Mouse (Mus musculus): Measurements from ENCODE around the gene Chit1.

Chit1 gene

GRCm38 (mm10) chr1:134098726-134099515 is 12.1 kb upstream of the Chit1 start:
- peak; percentile 68 for DNase-seq (ENCODE audit: low read depth, low spot score)

- DNase-seq (ENCODE audit: low read depth, low spot score): no peak
Observed at GRCm38 (mm10) chr1:134099516-134100235, 11.4 kb upstream of the Chit1 start.

GRCm38 (mm10) chr1:134100401-134100800 is 10.6 kb upstream of the Chit1 start:
- DNase-seq (ENCODE audit: low read depth, low spot score): no peak

- no peak for DNase-seq (ENCODE audit: low read depth, low spot score)
Observed at GRCm38 (mm10) chr1:134100928-134101327, 10.1 kb upstream of the Chit1 start.

GRCm38 (mm10) chr1:134101593-134101992 is 9.4 kb upstream of the Chit1 start:
- DNase-seq (ENCODE audit: low read depth, low spot score): no peak

GRCm38 (mm10) chr1:134103861-134104260 is 7.2 kb upstream of the Chit1 start:
- no peak for DNase-seq (ENCODE audit: low read depth, low spot score)

GRCm38 (mm10) chr1:134105043-134105763 is 5.8 kb upstream of the Chit1 start:
- DNase-seq (ENCODE audit: low read depth, low spot score): no peak

- DNase-seq (ENCODE audit: low read depth, low spot score): no peak
Observed at GRCm38 (mm10) chr1:134105764-134106430, 5.1 kb upstream of the Chit1 start.

GRCm38 (mm10) chr1:134106719-134107118 is 4.3 kb upstream of the Chit1 start:
- no peak for DNase-seq (ENCODE audit: low read depth, low spot score)

GRCm38 (mm10) chr1:134107777-134108176 is 3.3 kb upstream of the Chit1 start:
- no peak for DNase-seq (ENCODE audit: low read depth, low spot score)

- no peak for DNase-seq (ENCODE audit: low read depth, low spot score)
Observed at GRCm38 (mm10) chr1:134110015-134110414, 1.0 kb upstream of the Chit1 start.

- no peak for DNase-seq (ENCODE audit: low read depth, low spot score)
Observed at GRCm38 (mm10) chr1:134110449-134110848, 593 bp upstream of the Chit1 start.

- DNase-seq (ENCODE audit: low read depth, low spot score): no peak
Observed at GRCm38 (mm10) chr1:134113560-134113959, 2.5 kb downstream of the Chit1 start.

GRCm38 (mm10) chr1:134114018-134114417 is 3.0 kb downstream of the Chit1 start:
- DNase-seq (ENCODE audit: low read depth, low spot score): no peak

GRCm38 (mm10) chr1:134114730-134115129 is 3.7 kb downstream of the Chit1 start:
- no peak for DNase-seq (ENCODE audit: low read depth, low spot score)

GRCm38 (mm10) chr1:134115424-134115823 is 4.4 kb downstream of the Chit1 start:
- DNase-seq (ENCODE audit: low read depth, low spot score): no peak

- DNase-seq (ENCODE audit: low read depth, low spot score): no peak
Observed at GRCm38 (mm10) chr1:134117110-134117509, 6.1 kb downstream of the Chit1 start.

- peak; percentile 75 for DNase-seq (ENCODE audit: low read depth, low spot score)
Observed at GRCm38 (mm10) chr1:134120179-134120578, 9.1 kb downstream of the Chit1 start.

GRCm38 (mm10) chr1:134122195-134122594 is 11.2 kb downstream of the Chit1 start:
- peak; percentile 32 for DNase-seq (ENCODE audit: low read depth, low spot score)

- DNase-seq (ENCODE audit: low read depth, low spot score): no peak
Observed at GRCm38 (mm10) chr1:134133316-134133715, 22.3 kb downstream of the Chit1 start.

GRCm38 (mm10) chr1:134136351-134136750 is 25.3 kb downstream of the Chit1 start:
- DNase-seq (ENCODE audit: low read depth, low spot score): no peak

GRCm38 (mm10) chr1:134138424-134138823 is 27.4 kb downstream of the Chit1 start:
- DNase-seq (ENCODE audit: low read depth, low spot score): no peak

Data from embryo, embryonic 11.5 days (tissue).